Mouse (Mus musculus) activated CD4-positive, CD25-positive, alpha-beta regulatory T cell, adult 4 months (primary cell): ENCODE measurements around the gene Acbd4. TPM values are rescaled to one million over a fixed set of nuclear protein-coding genes. Genes with fewer than 3 reads are reported as not detected.

Experiments used
- ATAC-seq: one replicate; pipeline ENCODE4 v1.8.0; 2017
- polyA plus RNA-seq, 2 experiments: library from polyadenylated mRNA; unstranded; fragments of 100-300 nt; shearing (Covaris generic); gene quantifications; one replicate each; pipeline ENCODE4 v1.2.1; 2017

Acbd4 gene
- polyA plus RNA-seq, 2 experiments from 2014 or later: 18.4 to 24.0 TPM

DNA sequence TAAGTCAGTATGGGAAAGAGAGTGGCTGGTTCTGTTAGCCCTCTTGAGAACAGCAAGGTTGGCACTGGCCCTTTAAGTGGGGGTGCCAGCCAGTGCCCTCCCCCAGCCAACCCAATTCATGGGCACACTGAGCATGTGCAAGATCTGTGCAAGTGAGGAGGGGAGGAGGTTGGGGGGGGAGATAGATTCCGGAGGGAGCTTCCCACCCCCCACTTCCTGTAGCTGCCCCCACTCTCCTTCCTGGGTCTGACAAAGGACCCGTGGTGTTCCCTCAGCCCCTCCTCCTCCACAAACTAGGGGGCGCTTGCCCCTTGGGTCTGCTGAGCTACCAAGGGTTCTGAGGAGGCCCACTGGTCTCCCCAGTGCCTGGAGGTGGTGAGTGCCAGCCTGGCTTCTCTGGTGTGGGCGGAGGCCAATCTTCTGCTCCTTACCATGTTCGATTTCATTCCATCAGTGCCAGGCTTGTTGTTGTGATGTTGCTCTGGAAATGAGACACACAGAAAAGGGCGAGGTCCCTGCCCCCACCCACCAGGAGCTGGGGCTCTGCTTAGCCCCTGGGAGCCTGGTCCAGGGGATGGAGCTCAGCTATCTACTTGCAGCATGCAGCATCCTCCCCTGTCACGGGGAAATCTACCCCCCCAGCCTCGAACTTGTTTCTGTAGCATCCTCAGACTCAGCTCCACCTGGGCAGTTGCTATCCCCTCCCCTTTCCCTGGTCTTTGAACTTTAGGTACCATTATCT is 41.1 kb downstream of the Acbd4 start:
- peak; percentile 88 for ATAC-seq

DNA sequence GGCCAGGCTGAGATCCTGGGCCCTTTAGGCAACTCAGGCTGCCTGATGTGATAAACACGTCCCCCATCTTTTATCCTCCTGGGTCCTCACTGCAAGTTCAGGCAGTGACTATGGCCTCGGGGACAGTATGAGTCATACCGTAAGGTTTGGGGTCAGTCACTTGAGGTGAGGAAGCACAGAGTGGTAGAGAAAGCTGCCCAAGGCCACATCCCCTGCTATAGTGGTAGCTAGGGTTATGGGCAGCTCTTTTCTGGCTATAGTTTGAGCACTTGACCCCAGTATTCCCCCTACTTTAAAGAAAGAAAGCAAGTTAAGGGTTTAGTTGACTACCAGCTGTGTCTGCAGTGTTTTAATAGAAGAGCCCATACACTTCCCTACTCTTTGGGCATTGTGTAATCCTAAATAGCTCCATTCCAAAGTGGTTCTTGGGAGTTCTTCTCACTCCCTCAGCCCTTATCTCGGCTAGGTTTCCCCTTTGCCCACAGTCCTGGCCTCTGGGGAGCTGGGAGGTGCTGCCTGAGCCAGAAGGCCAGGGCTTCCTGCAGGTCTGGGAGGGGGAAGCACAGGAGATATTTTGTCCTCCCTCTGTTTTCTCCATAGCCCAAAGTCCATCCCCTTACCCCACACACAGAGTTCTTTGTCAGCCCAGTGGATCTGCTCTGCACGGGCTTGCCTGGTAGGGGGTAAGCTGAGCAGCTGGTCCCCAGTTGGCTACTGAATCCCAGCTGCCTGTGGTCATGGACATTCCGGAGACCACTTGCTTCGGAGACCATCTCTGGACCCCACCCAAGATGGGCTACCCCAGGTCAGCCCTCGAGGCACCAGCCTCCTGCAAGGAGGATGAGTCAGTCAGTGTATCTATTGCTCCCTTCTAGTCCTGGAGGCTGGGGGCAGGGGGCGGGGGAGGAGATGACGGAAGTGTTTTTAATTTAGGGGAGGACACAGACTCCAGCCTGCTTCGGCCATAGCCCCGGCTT is 43.1 kb downstream of the Acbd4 start:
- no peak for ATAC-seq

DNA sequence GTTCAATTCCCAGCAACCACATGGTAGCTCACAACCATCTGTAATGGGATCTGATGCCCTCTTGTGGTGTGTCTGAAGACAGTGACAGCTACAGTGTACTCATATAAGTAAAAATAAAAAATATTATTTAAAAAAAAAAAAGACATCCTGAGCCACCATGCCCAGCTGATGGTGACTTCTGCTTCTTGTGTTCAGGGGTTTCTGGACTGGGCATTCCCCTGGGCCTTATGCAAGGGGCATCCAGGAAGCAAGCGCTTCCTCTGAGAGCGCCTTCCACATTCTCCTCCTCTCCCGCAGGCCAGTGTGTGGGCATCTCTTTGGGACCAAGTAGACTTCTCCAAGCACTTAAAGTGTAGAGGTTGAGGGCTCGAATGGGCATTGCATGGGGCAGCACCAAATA is 44.9 kb downstream of the Acbd4 start:
- ATAC-seq: no peak

DNA sequence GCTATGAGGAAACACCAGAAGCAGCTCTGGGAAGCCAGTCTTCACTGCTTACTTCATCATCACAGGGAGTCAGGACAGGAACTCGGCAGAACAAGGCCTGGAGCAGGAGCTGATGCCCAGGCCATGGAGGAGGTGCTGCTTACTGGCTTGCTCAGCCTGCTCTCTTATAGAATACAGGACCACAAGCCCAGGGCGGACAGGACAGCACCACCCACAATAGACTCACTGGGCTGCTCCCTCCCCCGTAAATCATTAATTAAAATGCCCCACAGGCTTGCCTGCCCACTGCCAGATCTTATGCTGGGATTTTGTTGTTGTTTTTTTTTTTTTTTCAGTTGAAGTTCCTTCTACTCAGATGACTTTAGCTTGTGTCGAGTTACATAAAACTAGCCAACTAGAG is 46.3 kb downstream of the Acbd4 start:
- no peak for ATAC-seq

DNA sequence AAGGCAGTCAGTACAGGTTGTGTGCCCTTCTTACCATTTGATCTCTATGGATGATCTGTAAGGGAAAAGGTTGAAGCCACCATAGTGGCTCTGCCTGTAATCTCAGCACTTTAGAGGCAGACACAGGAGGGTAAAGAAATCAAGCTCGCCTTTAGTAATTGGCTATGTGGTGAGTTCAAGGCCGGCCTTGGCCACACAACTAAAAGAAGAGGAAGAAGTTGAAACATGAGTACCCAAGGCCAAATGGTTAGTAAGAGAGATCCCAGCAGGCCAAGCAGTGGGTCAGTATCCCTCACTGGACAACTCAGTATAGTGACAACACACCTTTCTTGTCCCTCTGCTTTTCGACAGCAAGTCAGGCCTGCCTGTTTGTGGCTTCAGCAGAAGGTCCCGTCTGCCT is 48.3 kb downstream of the Acbd4 start:
- no peak for ATAC-seq

DNA sequence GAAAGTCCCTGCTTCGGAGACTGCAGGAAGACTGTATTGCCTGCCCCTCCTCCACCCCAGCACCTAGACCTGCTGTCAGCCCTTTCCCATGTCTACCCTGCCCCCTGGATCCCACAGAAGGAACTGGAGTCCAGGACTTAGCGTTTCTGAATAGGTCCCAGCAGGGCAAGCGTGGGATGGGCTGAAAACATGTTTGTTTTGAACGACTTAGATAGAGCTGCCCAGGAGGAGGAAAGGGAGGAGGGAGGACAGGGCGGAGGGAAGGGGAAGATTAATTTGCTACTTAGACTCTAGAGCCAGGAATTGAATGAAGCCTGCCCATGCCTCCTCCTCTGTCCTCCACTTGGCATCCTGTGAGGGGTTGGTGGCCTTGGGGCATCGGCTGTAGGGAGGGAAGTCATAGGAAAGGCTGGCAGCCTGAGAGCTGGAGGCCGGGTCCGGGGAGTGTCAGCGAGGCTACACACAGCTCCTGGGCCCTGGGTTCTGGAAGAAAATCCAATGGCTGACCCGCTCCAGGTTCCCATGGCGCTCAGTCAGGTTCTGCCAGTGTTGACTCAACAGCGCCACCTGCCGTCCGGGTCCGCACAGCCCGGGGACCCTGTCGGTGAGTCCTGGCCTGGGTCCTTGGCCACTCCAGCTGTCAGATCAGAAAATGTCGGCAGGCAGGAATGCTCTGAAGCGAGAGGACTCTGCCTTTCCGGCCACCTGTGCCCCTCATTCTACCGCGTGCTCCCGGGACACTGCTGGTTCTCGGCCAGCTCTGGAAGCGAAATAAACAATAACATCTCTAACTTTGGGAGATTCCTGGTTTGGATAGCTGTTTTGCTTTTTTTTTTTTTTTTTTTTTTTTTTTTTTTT is 57.4 kb downstream of the Acbd4 start:
- peak; percentile 97 for ATAC-seq

DNA sequence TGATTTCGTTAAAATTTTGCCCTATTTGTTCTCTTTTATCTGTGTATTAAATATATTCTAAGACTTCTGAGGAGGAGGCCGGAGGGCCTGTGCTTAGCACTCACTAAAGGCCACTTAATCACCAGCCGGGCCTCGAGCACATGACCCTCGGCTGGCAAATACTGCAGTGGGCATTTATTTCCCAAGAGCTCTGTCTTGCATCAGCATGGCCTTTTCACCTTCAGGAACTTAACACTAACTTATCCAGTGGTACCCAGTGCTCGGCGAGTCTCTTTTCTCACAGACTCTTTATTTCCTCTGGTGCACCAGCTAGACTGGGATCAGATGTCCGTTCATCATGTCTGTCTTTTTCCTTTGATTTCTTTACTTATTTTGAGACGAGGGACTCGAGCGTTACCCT is 59.3 kb downstream of the Acbd4 start:
- no peak for ATAC-seq

DNA sequence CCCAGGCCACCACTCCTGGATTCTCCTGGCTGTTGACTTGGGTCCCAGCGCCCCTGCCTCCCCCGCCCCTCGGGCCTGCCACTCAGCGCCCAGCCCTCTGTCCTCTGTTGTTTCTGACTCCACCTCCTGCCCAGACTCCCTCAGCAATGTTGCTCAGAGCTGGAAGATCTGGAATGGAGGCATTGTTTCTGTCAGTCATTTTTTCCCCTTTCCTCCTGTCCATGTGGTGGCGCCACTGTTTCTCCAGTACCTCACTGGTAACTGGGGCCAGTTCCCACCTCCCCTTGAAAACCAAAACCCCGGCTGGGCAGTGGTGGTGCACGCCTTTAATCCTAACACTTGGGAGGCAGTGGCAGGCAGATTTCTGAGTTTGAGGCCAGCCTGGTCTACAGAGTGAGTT is 60.0 kb downstream of the Acbd4 start:
- no peak for ATAC-seq

Other genes with a start within 250 kb of the Acbd4 start
- 100 to 1,000 TPM in 1 of 2 experiments, 10 to 100 TPM in 1; 97.6 to 127 TPM for gene Eftud2, start 220.7 kb upstream of the Acbd4 start, polyA plus RNA-seq
- gene Ccdc103, start 220.5 kb upstream of the Acbd4 start, polyA plus RNA-seq: under 1 TPM in 1 of 2 experiments, not detected in 1; 0.29 TPM
- not detected for gene Fam187a, start 216.5 kb upstream of the Acbd4 start, polyA plus RNA-seq
- not detected for gene Gfap, start 200.8 kb upstream of the Acbd4 start, polyA plus RNA-seq
- gene Kif18b, start 176.6 kb upstream of the Acbd4 start, polyA plus RNA-seq: 1 to 10 TPM; 1.6 to 1.9 TPM
- gene C1ql1, start 155.0 kb upstream of the Acbd4 start, polyA plus RNA-seq: not detected
- 10 to 100 TPM; 62.2 to 99.9 TPM for gene Nmt1, start 73.5 kb upstream of the Acbd4 start, polyA plus RNA-seq
- 10 to 100 TPM; 23.5 to 25.6 TPM for gene Dcakd, start 73.3 kb upstream of the Acbd4 start, polyA plus RNA-seq
- under 1 TPM in 1 of 2 experiments, not detected in 1; 0.20 TPM for gene Plcd3, start within 50 bp of the Acbd4 start, polyA plus RNA-seq
- gene Hexim1, start 14.5 kb downstream of the Acbd4 start, polyA plus RNA-seq: 1 to 10 TPM; 3.4 TPM
- gene Hexim2, start 30.7 kb downstream of the Acbd4 start, polyA plus RNA-seq: 1 to 10 TPM; 2.2 to 3.6 TPM
- 10 to 100 TPM; 60.0 to 62.7 TPM for gene Fmnl1, start 69.4 kb downstream of the Acbd4 start, polyA plus RNA-seq
- gene 1700023F06Rik, start 106.9 kb downstream of the Acbd4 start, polyA plus RNA-seq: not detected
- gene Spata32, start 116.8 kb downstream of the Acbd4 start, polyA plus RNA-seq: not detected
- gene Map3k14, start 165.8 kb downstream of the Acbd4 start, polyA plus RNA-seq: 10 to 100 TPM; 22.0 to 28.9 TPM